Mouse (Mus musculus): ENCODE measurements around the gene Dll3. TPM values are rescaled to one million over a fixed set of nuclear protein-coding genes. Genes with fewer than 3 reads are reported as not detected.
A peak's percentile ranks its signal among the peaks of the same experiment; 100 is the strongest.

Dll3 gene
- total and polyA plus RNA-seq, 2 experiments, result not detected

DNA sequence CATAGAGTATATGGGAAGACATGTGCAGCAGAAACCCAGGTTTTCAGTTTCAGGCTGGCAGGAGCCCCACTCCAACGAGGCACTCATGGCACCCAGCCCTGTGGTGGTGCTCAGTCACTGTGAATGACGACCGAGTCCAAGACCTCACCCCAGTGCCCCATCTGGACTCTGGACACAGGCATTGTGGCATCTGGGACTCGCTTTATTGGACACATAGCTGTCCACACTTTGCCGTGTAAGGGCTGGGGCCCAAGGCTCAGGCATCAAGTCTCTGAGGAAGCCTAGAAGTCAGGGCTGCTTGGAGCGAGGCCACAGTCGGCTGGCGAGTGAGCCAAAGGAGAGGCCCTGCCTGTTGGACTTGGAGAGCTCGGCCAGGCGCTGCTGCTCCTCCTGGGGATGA lies 3.6 kb upstream of the Dll3 start:
- no peak overlapping the region for H3K27ac ChIP-seq (replicated peaks; ENCODE audit: insufficient read depth, low read depth, low read length)
- no peak for DNase-seq (ENCODE audit: extremely low read depth, low read depth, low spot score)
- H3K36me3 ChIP-seq (ENCODE audit: control insufficient read depth, insufficient read depth, low read length), result peaks cover 6% of the 10 kb centered on the region; the same call in 1 of the 2 replicates
- H3K4me1 ChIP-seq (ENCODE audit: control insufficient read depth, insufficient read depth, low read length), result no peaks in the 10 kb centered on the region
- 89% methylated on average over 10 of the region's 10 CpGs for WGBS
- no peaks in the 10 kb centered on the region for H3K79me2 ChIP-seq (ENCODE audit: control insufficient read depth, insufficient read depth, low read length)
- no peak overlapping the region for H3K4me3 ChIP-seq (ENCODE audit: insufficient read depth, low read depth, low read length)
- H3K27me3 ChIP-seq (ENCODE audit: control insufficient read depth, insufficient read depth, low read length), result peaks cover 7% of the 10 kb centered on the region; the same call in 1 of the 2 replicates
- TF ChIP-seq POLR2A (IDR thresholded peaks at IDR 0.05; ENCODE audit: extremely low read depth, insufficient read depth, low read length), result no peak
- no peak for TF ChIP-seq CTCF (IDR thresholded peaks at IDR 0.05; ENCODE audit: low read depth, low read length)
- no peak overlapping the region for H3K9ac ChIP-seq (ENCODE audit: low read depth, low read length)

DNA sequence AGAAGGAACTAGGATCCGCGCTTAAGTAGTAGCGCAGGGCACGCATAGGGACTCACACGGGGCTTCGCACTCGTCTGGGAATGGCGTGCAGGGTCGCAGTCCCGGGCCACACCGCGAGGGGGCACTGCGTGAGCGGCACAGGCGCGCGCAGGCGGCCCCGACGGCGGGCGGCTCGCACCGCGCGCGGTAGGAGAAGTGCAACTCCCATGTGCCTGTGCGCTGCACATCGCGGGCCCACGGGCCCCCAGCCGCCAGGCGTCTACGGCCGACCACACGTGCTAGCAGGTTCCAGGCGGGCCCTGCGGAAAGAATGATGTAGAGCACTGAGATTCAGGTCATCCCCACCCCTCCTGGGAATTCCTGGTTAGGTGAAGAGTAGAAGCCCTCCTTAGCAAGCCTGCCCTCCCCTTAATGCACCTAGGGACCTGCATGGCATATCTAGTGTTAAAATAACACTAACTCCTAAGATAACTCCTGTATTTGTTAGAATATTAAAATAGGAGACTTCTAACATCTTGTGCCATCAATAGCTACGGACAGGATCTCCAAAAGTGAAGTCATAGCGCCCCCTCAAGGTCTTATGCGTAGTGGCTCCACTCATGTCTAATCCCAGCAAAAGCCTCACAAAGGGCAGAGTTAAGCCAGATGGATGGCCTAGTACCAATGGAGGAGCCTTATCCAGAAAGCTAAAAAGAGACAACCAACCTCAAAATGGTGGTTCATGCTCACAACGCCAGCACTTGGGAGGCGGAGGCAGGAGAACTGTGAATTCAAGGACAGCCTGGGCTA lies 3.0 kb downstream of the Dll3 start:
- TF ChIP-seq POLR2A (IDR thresholded peaks at IDR 0.05; ENCODE audit: extremely low read depth, insufficient read depth, low read length) (no peak), CTCF (IDR thresholded peaks at IDR 0.05; ENCODE audit: low read depth, low read length) (peak; percentile 40)
- no peaks in the 10 kb centered on the region for H3K79me2 ChIP-seq (ENCODE audit: control insufficient read depth, insufficient read depth, low read length)
- H3K9ac ChIP-seq (ENCODE audit: low read depth, low read length), result no peak overlapping the region
- DNase-seq (ENCODE audit: extremely low read depth, low read depth, low spot score), result peak; percentile 50
- no peak overlapping the region for H3K27ac ChIP-seq (replicated peaks; ENCODE audit: insufficient read depth, low read depth, low read length)
- WGBS, result 21% methylated on average over 43 of the region's 43 CpGs
- H3K27me3 ChIP-seq (ENCODE audit: control insufficient read depth, insufficient read depth, low read length), result peaks cover 14% of the 10 kb centered on the region
- no peak overlapping the region for H3K4me3 ChIP-seq (ENCODE audit: insufficient read depth, low read depth, low read length)
- no peaks in the 10 kb centered on the region for H3K36me3 ChIP-seq (ENCODE audit: control insufficient read depth, insufficient read depth, low read length)
- H3K4me1 ChIP-seq (ENCODE audit: control insufficient read depth, insufficient read depth, low read length), result no peaks in the 10 kb centered on the region

DNA sequence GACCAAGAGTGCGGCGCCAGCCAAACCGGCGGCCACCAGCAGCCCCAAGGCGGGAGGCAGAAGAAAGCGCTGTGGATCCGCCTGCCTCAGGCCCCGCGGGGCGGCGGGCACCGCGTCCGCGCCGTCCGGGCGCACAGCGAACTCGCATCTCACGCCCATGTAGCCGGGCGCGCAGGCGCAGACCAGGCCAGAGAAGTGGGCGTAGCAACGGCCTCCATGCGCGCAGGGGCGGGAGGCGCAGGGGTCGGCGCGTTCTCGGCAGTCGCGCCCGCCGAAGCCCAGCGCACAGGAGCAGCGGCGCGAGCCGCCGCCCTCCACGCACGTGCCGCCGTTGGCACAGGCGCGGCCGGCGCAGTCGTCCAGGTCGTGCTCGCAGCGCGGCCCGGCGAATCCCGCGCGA lies 7.6 kb downstream of the Dll3 start:
- no peaks in the 10 kb centered on the region for H3K79me2 ChIP-seq (ENCODE audit: control insufficient read depth, insufficient read depth, low read length)
- no peak for TF ChIP-seq POLR2A (IDR thresholded peaks at IDR 0.05; ENCODE audit: extremely low read depth, insufficient read depth, low read length)
- TF ChIP-seq CTCF (IDR thresholded peaks at IDR 0.05; ENCODE audit: low read depth, low read length), result no peak
- peaks cover 15% of the 10 kb centered on the region for H3K27me3 ChIP-seq (ENCODE audit: control insufficient read depth, insufficient read depth, low read length)
- peak overlapping the region; percentile 45; the same call in 1 of the 2 replicates for H3K4me3 ChIP-seq (ENCODE audit: insufficient read depth, low read depth, low read length)
- H3K36me3 ChIP-seq (ENCODE audit: control insufficient read depth, insufficient read depth, low read length), result no peaks in the 10 kb centered on the region
- 8% methylated on average over 63 of the region's 63 CpGs for WGBS
- H3K9ac ChIP-seq (ENCODE audit: low read depth, low read length), result no peak overlapping the region; the same call in 1 of the 2 replicates
- no peak for DNase-seq (ENCODE audit: extremely low read depth, low read depth, low spot score)
- no peaks in the 10 kb centered on the region for H3K4me1 ChIP-seq (ENCODE audit: control insufficient read depth, insufficient read depth, low read length)
- no peak overlapping the region for H3K27ac ChIP-seq (replicated peaks; ENCODE audit: insufficient read depth, low read depth, low read length)

- H3K27ac ChIP-seq (replicated peaks; ENCODE audit: insufficient read depth, low read depth, low read length), result no peak within 1 kb of the TSS
- H3K79me2 ChIP-seq (ENCODE audit: control insufficient read depth, insufficient read depth, low read length), result no peaks in the 10 kb centered on the region
- TF ChIP-seq POLR2A (IDR thresholded peaks at IDR 0.05; ENCODE audit: extremely low read depth, insufficient read depth, low read length), result no peak
- DNase-seq (ENCODE audit: extremely low read depth, low read depth, low spot score), result no peak
- H3K4me3 ChIP-seq (ENCODE audit: insufficient read depth, low read depth, low read length), result no peak within 1 kb of the TSS
- peaks cover 19% of the 10 kb centered on the region for H3K27me3 ChIP-seq (ENCODE audit: control insufficient read depth, insufficient read depth, low read length)
- no peaks in the 10 kb centered on the region for H3K4me1 ChIP-seq (ENCODE audit: control insufficient read depth, insufficient read depth, low read length)
- no peaks in the 10 kb centered on the region for H3K36me3 ChIP-seq (ENCODE audit: control insufficient read depth, insufficient read depth, low read length)
- 6% methylated on average over 52 of the region's 52 CpGs for WGBS
- no peak within 1 kb of the TSS for H3K9ac ChIP-seq (ENCODE audit: low read depth, low read length)
Observed at GRCm38 (mm10) chr7:28290638-28291590, 11.1 kb downstream of the Dll3 start, which contains the start of gene Selenov. TSS of gene Selenov (minus strand) at chr7:28291186.

DNA sequence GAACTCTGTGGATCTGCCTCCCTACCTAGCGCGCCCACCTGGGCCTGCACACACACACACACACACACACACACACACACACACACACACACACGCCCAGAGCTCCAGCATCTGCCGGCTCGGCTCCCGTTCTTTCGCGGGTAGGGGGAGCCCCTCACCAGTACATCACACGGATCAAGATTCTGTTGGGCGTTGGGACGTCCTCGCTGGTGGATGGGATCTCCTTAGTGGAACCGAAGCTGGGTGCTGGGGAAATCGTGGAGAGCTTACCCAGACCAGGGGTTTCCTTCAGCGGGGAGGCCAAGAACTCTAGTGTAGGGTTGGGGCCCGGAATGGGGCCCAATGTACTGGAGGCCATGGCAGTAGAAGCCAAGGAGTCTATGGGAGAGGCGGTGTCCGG lies 11.9 kb downstream of the Dll3 start:
- no peak for TF ChIP-seq POLR2A (IDR thresholded peaks at IDR 0.05; ENCODE audit: extremely low read depth, insufficient read depth, low read length)
- TF ChIP-seq CTCF (IDR thresholded peaks at IDR 0.05; ENCODE audit: low read depth, low read length), result no peak
- H3K27ac ChIP-seq (replicated peaks; ENCODE audit: insufficient read depth, low read depth, low read length), result no peak overlapping the region
- DNase-seq (ENCODE audit: extremely low read depth, low read depth, low spot score), result no peak
- no peak overlapping the region for H3K4me3 ChIP-seq (ENCODE audit: insufficient read depth, low read depth, low read length)
- no peaks in the 10 kb centered on the region for H3K4me1 ChIP-seq (ENCODE audit: control insufficient read depth, insufficient read depth, low read length)
- H3K9ac ChIP-seq (ENCODE audit: low read depth, low read length), result no peak overlapping the region
- 2% methylated on average over 16 of the region's 18 CpGs for WGBS
- no peaks in the 10 kb centered on the region for H3K79me2 ChIP-seq (ENCODE audit: control insufficient read depth, insufficient read depth, low read length)
- peaks cover 19% of the 10 kb centered on the region for H3K27me3 ChIP-seq (ENCODE audit: control insufficient read depth, insufficient read depth, low read length)
- H3K36me3 ChIP-seq (ENCODE audit: control insufficient read depth, insufficient read depth, low read length), result no peaks in the 10 kb centered on the region
